Mouse (Mus musculus) hindbrain, postnatal 0 days (tissue): ENCODE results near the gene Slc2a13. TPM values are rescaled to one million over a fixed set of nuclear protein-coding genes. Genes with fewer than 3 reads are reported as not detected.

ENCODE experiments used
- ATAC-seq: fragments of 200-750 bp; cut with Nextera tagmentation; 2 replicates; pipeline ENCODE4 v1.8.0; 2017; ENCODE audit warnings: mild to moderate bottlenecking, moderate TSS enrichment, moderate library complexity
- DNase-seq: peaks from one replicate; pipeline ENCODE4 v3.0.0-alpha.2; 2015; ENCODE audit warnings: low spot score
- H3K27ac ChIP-seq: fragments of 300-500 bp; sonication (generic); 2 replicates; pipeline ENCODE4 v1.5.1; 2014; ENCODE audit warnings: mild to moderate bottlenecking
- H3K27me3 ChIP-seq: fragments of 300-500 bp; sonication (generic); 2 replicates; pipeline ENCODE4 v1.6.1; 2014; ENCODE audit warnings: low read length, mixed read lengths; ENCODE audit not compliant: insufficient read depth
- H3K36me3 ChIP-seq: fragments of 300-500 bp; sonication (generic); 2 replicates; pipeline ENCODE4 v1.6.1; 2014; ENCODE audit warnings: low read length, mixed read lengths; ENCODE audit not compliant: insufficient read depth
- H3K4me1 ChIP-seq: fragments of 300-500 bp; sonication (generic); 2 replicates; pipeline ENCODE4 v1.6.1; 2014; ENCODE audit warnings: antibody characterized with exemption, low read length, mixed read lengths; ENCODE audit not compliant: insufficient read depth
- H3K4me2 ChIP-seq: fragments of 300-500 bp; sonication (generic); 2 replicates; pipeline ENCODE4 v1.6.1; 2014; ENCODE audit warnings: low read depth, mild to moderate bottlenecking, low read length, moderate library complexity, mixed read lengths
- H3K4me3 ChIP-seq: fragments of 300-500 bp; sonication (generic); 2 replicates; pipeline ENCODE4 v1.5.1; 2014; ENCODE audit warnings: low read length
- H3K9ac ChIP-seq: fragments of 300-500 bp; sonication (generic); replicated peaks from 2 replicates; pipeline ENCODE4 v1.6.1; 2014; ENCODE audit warnings: mild to moderate bottlenecking, low read length, moderate library complexity, mixed read lengths
- H3K9me3 ChIP-seq: fragments of 300-500 bp; sonication (generic); 2 replicates; pipeline ENCODE4 v1.6.1; 2016; ENCODE audit warnings: low read length, mixed read lengths
- CTCF ChIP-seq: IDR thresholded peaks from 2 replicates; pipeline ENCODE4 v1.5.1; 2016; ENCODE audit warnings: antibody characterized with exemption, control low read depth, low read depth
- WGBS: fragments of 180-500 bp; shearing (Covaris S2); extraction: QIAGEN DNeasy Blood & Tissue Kit; methylation state at CpG from one replicate; pipeline ENCODE4 v1.1.7; 2014; 5-methylcytosine and 5-hydroxymethylcytosine counted together
- polyA plus RNA-seq: library from polyadenylated mRNA; unstranded; fragments of >200 nt; fragmentation: Nextera tagmentation; extraction: Ambion mirVana; gene quantifications from 2 replicates; pipeline ENCODE4 v1.2.1, GENCODE M21; 2015
- total RNA-seq: library from RNA; depleted of rRNA; stranded (reverse); fragments of >200 nt; gene quantifications from 2 replicates; pipeline ENCODE4 v1.2.3, GENCODE M21; 2014

Gene Slc2a13
- total and polyA plus RNA-seq, 2 experiments from 2014 or later, result 4.3 to 27.9 TPM

DNA sequence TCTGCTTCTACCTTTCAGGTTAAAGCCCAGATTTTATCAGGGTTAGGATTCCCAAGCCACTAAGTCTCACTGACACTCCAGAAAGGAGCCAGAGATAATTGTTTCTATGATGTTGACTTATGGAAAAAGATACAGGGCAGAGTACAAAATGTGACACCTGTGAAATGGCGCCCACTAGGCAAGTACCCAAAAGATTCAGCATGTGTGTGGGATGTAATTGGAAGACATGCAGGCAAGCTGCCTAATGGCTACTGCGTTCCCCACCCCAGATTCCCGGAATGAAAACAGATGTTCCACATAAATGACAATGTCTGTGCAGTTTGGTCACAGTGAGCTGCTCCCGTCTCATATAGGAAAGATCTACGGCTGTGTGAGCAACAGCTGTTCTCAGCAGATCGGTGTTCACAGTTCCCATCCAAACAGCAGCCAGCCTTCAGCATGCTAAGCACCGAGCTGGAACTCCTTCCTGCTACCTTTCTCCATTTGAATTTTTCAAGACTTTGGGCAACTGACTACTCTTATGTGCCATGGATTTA is 201.1 kb downstream of the Slc2a13 start:
- Histone ChIP-seq H3K36me3 (no peaks in the 10 kb centered on the region), H3K4me2 (no peak overlapping the region), H3K4me1 (peaks cover 22% of the 10 kb centered on the region; the same call in 1 of the 2 replicates), H3K27ac (peak overlapping the region; percentile 79; the same call in 1 of the 2 replicates), H3K4me3 (no peak overlapping the region), H3K27me3 (no peaks in the 10 kb centered on the region), H3K9ac (no peak overlapping the region), H3K9me3 (no peaks in the 10 kb centered on the region)
- ATAC-seq (no peak; the same call in 1 of the 2 replicates), DNase-seq (peak; percentile 53)
- TF ChIP-seq CTCF, result no peak
- 38% methylated on average over 7 of the region's 7 CpGs for WGBS

DNA sequence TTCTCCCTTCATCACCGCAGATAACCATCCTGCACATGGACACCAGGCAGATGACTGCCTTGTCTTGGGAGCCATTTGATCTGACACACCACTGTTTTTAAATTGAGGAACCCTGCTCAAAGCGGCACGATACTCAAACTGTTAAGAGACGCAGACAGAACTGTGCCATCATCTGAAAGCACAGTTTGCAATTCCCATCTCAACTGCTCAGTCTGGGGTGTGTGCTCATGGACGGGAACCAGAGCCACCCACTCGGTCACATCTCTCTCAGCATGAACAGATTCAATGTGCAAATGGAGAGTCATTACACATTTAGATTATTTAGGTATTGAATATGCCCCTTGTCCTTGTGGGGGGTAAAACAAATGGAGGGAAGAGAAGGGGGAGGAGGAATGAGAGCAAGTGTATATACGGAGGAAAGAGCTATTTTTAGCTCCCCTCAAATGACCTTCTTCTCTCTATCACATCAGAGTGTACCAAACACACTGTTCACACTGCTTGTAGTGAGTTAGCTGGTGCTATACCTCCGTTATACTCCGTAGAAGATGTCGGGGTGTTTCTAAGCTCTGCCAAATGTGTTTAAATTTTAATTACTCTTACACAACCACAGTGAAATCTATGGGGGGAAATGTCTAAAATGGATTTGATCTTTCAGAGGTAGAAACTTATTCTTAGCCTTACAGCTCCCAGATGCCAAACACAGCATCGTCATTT is 203.2 kb downstream of the Slc2a13 start:
- H3K4me1 ChIP-seq, result peaks cover 22% of the 10 kb centered on the region; the same call in 1 of the 2 replicates
- DNase-seq, result no peak
- no peaks in the 10 kb centered on the region for H3K27me3 ChIP-seq
- H3K36me3 ChIP-seq, result no peaks in the 10 kb centered on the region
- H3K27ac ChIP-seq, result no peak overlapping the region
- no peaks in the 10 kb centered on the region for H3K9me3 ChIP-seq
- no peak for TF ChIP-seq CTCF
- H3K4me3 ChIP-seq, result no peak overlapping the region
- WGBS, result 60% methylated on average over 11 of the region's 11 CpGs
- H3K9ac ChIP-seq, result no peak overlapping the region
- ATAC-seq, result no peak
- H3K4me2 ChIP-seq, result no peak overlapping the region

DNA sequence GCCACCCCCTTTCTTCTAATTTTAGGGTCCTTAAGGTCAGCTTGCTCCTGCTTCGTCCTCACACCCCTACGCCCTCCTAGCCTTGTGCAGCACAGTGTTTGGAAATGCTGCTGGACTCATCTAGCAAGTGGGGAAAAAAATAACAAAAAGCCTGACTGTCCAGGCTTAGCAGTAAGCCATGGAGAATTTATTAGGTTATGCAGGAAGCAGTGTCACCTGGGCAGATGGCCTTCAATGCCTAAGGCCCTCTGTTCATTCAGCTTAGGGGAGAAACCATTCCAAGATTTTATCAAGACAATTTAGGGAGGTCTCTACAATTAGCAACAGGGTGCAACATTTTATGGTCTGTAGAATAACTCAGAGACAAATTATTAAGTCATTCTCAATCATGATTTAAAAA is 212.6 kb downstream of the Slc2a13 start:
- no peak overlapping the region for H3K9ac ChIP-seq
- ATAC-seq (no peak), DNase-seq (no peak)
- H3K4me1 ChIP-seq, result 0 out of 2 replicates have a peak, but pooled peaks cover 4% of the 10 kb centered on the region
- H3K27me3 ChIP-seq, result no peaks in the 10 kb centered on the region
- H3K4me2 ChIP-seq, result no peak overlapping the region
- H3K4me3 ChIP-seq, result no peak overlapping the region
- no peaks in the 10 kb centered on the region for H3K9me3 ChIP-seq
- H3K27ac ChIP-seq, result no peak overlapping the region
- H3K36me3 ChIP-seq, result no peaks in the 10 kb centered on the region
- TF ChIP-seq CTCF, result no peak
- 76% methylated on average over 2 of the region's 2 CpGs for WGBS

DNA sequence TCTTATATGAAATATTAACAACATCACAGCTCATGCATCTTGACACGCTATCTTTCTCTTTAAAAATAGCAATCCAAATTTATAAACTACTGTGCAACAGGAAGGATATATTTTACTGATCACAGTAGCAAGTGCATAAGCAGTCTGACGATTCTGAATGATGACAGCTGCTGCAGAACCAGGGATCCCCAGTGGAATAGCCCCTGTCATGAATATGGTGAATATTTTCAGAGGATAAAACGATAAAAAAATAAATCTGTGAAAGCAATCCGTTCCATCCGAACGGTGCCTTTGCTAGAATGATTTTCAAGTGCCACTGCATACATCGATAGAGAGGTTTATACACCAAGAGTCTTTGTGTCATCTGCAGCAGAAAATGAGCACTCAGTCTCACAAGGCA is 222.1 kb downstream of the Slc2a13 start:
- ATAC-seq (no peak), DNase-seq (peak; percentile 51)
- H3K4me2 ChIP-seq, result 0 out of 2 replicates have a peak overlapping the region, but pooled peaks have one; percentile 13

DNA sequence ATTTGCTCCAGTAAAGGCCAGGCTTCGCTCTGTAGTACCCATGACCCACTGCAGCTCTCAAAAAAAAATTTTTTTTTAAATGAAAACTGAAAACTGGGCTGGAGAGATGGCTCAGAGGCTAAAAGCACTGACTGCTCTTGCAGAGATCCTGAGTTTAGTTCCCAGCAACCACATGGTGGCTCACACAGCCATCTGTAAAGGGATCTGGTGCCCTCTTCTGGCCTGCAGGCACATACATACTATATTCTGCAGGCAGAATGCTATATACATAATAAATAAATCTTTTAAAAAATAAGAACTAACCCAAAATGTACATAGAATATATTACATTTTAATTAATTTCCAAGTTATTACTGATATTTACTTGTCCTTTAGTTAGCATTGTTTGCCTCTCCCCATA is 234.7 kb downstream of the Slc2a13 start:
- H3K9ac ChIP-seq, result no peak overlapping the region
- ATAC-seq (no peak), DNase-seq (no peak)
- WGBS, result 83% methylated on average over 1 of the region's 1 CpGs
- no peaks in the 10 kb centered on the region for H3K27me3 ChIP-seq
- no peak overlapping the region for H3K27ac ChIP-seq
- no peak overlapping the region for H3K4me3 ChIP-seq
- H3K4me1 ChIP-seq, result no peaks in the 10 kb centered on the region
- H3K4me2 ChIP-seq, result no peak overlapping the region
- peak; percentile 48 for TF ChIP-seq CTCF
- no peaks in the 10 kb centered on the region for H3K36me3 ChIP-seq
- no peaks in the 10 kb centered on the region for H3K9me3 ChIP-seq

More for the DNA sequence above, 222.1 kb downstream of the Slc2a13 start:
- no peak overlapping the region; the same call in 1 of the 2 replicates for H3K9ac ChIP-seq
- no peaks in the 10 kb centered on the region for H3K27me3 ChIP-seq
- TF ChIP-seq CTCF, result no peak
- H3K4me1 ChIP-seq, result no peaks in the 10 kb centered on the region
- no peaks in the 10 kb centered on the region for H3K9me3 ChIP-seq
- WGBS, result 60% methylated on average over 7 of the region's 7 CpGs
- H3K27ac ChIP-seq, result peak overlapping the region; percentile 54
- H3K4me3 ChIP-seq, result no peak overlapping the region
- H3K36me3 ChIP-seq, result no peaks in the 10 kb centered on the region

DNA sequence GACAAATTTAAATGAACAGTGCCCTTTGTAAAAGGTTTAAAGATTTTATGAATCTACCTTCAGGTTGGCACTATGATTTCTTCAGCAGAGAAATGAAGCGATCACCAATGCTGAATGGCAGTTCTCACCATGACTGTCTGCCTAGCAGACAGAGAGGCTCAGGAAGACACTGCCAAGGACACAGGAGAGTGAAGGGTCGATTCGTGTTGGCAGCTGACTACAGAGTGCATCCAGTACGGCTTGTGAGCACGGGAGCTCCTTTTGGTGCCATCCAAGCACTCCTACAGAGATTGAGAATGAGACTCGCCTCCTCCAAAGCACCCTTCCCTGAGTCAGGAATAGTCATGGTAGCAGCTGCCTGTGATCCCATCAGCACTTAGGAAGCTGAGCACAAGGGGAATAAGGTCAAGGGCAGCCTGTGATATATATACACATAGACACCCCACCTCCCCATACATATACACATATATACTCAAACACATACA is 238.6 kb downstream of the Slc2a13 start:
- Histone ChIP-seq H3K9ac (no peak overlapping the region), H3K4me1 (no peaks in the 10 kb centered on the region), H3K9me3 (no peaks in the 10 kb centered on the region), H3K27me3 (no peaks in the 10 kb centered on the region), H3K4me3 (no peak overlapping the region), H3K27ac (no peak overlapping the region), H3K4me2 (no peak overlapping the region), H3K36me3 (no peaks in the 10 kb centered on the region)
- TF ChIP-seq CTCF, result no peak
- ATAC-seq (no peak), DNase-seq (peak; percentile 31)
- 65% methylated on average over 6 of the region's 6 CpGs for WGBS

DNA sequence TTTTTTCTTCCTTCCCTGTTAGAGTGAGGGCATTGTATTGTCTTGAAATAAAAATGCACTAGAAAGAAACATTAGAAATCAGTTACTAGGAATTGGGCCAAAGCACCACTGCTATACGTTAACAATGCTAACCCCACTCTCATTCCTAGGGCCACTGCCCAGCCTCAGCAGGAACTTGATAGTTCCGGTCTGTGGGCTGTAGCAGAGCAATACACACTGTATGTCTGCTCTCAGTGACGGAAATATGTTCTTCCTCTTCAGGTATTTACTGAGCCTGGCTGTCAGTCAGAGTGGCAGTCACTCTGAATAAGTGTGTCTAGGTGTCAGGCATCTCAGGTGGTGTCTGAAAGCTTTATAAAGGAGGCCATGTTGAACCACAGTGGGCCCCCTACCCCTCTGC is 245.3 kb downstream of the Slc2a13 start:
- H3K4me3 ChIP-seq, result no peak overlapping the region
- no peaks in the 10 kb centered on the region for H3K4me1 ChIP-seq
- DNase-seq, result no peak
- no peaks in the 10 kb centered on the region for H3K9me3 ChIP-seq
- no peak overlapping the region for H3K4me2 ChIP-seq
- ATAC-seq, result no peak
- H3K27ac ChIP-seq, result no peak overlapping the region
- H3K9ac ChIP-seq, result no peak overlapping the region
- TF ChIP-seq CTCF, result no peak
- no peaks in the 10 kb centered on the region for H3K27me3 ChIP-seq
- H3K36me3 ChIP-seq, result no peaks in the 10 kb centered on the region
- WGBS, result 59% methylated on average over 3 of the region's 3 CpGs
